Mouse (Mus musculus) cerebellum, adult (tissue): ENCODE measurements around the gene Ano8.
A peak's percentile ranks its signal among the peaks of the same experiment; 100 is the strongest.

Experiments
- ATAC-seq: cut with Nextera tagmentation; 2 replicates; pipeline ENCODE4 v1.9.2; 2017; ENCODE audit warnings: mild to moderate bottlenecking, moderate library complexity, mixed read lengths; ENCODE audit not compliant: insufficient number of reproducible peaks, low FRiP score, low TSS enrichment

Ano8 gene

DNA sequence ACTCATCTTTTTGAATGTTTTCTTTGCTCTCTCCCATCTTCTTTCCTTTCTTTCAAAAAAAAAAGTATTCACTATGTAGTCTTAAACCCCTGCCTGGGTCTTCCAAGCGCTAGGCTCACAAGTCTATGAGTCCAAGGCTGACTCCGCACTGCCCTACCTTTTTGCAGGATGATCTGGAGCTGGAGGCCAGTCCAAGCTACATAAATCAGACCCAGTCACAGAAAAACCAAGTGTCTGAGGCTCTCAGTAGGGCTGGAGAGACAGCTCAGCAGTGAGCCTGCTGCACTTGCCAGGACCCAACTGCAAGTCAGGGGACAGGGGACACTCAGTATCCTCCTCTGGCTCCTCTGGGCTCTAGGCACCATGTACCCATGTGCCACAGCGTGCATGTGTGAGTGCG, 18.6 kb upstream of the Ano8 start:
- no peak for ATAC-seq

DNA sequence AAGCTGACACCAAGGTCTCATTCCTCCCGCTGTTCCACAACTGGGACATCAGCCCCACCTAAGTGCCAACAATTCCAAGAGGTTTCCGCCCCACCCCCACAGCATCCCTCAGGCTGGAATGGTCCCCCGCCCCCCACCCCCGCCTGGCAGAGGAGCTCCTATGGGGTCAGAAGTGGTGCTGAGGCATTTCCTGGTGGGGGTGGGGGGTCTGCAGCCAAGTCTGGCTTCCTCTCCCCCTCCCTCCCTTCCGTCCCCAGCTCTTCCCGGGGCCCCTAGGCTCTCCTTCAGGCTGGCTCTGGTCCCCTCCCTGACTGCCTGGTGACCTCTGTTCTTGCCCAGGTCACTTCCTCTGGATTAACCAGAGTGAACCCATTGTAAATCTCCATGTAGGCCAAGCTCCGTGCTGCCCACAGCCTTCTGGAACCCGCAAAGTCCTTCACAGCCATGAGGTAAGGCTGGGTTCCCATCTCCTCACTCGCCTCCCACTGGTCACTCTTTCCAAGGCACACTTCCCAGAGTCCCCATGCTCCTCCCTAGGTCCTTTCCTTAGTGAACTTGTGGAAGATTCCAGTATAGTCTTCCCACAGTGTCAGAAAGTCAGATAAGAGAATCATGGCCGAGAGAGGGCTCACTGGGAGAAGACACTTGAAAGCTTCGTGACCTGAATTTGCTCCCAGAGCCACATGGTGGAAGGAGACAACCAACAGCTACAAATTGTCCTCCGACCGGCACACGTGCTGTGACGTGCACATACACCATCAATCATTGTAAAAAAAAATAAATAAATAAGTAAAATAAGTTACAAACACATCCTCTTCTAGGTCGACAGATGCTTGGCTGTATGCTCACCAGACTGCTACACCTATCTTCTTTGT, 13.3 kb upstream of the Ano8 start:
- no peak for ATAC-seq

DNA sequence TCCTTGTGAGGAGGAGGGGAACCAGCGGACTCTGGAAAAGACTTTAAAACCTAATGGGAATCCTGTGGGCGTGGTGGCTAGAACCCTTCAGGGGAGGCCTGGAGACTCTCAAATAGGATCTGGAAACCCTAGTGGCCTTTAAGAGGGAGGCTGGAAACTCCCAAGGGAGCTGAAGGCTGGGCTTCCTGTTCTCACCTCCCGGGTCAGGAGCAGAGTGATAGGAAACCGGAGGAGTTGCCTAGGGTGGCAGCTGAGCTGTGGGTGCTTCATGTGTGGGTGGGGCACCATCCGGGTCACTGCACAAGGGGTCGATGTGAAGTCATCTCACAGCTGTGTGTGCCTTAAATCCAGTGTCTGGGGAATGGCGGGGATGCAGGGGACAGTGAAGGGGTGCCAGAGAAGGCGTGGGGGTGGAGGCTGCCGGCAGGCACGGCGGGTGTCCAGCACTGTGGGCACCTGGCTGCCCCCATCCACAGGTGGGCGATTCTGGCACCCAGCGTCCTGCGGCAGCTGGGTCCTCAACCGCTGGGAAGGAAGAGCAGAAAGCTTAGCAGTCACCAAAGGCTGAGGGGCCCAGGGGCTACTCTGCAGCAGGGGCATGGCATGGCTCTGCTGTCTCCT, 12.2 kb upstream of the Ano8 start:
- ATAC-seq = no peak

DNA sequence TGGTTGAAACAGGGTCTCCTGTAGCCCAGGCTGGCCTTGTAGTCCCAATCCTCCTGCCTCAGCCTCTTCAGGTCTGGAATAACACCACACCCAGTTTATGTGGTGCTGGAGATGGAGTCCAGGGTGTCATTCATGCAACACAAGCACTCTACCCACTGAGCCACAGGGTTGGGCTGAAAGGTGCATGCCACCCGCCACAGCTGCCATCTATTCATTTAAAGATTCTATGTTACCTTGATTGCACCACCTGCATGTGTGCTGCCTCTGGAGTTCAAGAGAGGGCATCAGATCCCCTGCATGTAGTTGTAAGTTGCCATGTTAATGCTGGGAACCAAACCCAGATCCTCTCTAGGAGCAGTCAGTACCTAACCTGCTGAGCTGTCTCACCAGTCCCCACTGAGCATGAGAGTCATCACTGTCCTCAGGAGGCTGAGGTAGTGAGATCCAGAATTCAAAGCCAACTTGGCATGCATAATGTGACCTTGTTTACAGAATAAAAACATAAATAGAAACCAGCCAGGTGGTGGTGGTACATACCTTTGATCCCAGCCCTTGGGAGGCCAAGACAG, 11.4 kb upstream of the Ano8 start:
- no peak for ATAC-seq

DNA sequence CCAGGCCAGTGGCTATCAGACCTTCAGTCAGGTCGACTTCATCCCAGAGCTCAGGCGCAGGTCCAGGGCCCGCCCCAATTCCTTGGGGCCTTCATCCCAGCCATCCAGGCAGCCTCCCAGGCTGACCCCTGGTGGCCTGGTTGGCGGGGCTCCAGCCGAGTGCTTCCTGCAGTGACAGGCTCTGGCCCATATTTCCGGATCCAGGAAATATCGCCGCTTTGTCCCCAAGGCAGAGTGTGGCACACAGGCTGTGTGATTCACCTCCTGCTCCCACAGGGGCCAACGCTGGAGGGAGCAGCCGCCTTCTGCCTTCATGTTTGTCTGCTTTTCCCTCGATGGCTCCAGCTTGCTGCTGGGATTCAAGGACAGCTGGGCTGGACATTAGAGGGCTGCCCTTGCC, 10.7 kb upstream of the Ano8 start:
- ATAC-seq = peak; percentile 29; the same call in 1 of the 2 replicates

DNA sequence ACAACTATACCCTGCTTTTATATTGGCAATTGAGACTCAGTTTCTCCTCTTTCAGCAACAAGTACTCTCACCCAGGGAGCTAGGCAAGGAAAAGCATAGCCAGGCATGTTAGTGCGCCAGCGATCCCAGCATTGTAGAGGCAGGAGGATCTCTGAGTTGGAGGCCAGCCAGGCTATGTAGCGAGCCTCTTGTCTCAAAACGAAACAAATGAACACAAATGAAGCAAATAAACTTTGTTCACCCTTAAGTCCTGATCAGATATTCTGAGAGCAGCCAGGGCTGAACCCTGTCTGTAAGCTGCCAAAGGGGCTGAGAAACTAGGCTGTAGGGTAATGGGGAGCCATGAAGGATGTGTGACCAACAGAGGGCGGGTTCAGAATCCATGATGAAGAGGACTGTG, 10.0 kb upstream of the Ano8 start:
- ATAC-seq = no peak

DNA sequence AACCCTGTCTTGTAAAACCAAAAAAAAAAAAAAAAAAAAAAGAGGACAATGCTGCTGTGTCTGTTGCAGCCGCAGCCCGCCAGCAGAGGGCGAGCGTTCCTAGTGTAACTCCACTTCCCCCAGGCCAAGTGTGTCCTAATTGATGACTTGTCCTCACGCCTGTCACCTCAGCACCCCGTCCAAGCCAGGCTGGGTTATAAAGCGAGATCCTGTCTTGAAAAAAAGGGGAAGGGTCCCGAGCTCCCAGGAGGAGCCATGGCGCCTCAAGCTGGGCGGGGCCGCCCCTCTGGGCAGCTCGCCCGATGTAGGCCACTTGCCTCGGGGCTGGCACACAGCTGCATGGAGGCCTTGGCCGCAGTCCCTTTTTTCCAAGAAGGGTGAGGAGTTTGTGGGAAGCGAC, 9.3 kb upstream of the Ano8 start:
- 0 out of 2 replicates have a peak, but pooled peaks have one; percentile 54 for ATAC-seq

DNA sequence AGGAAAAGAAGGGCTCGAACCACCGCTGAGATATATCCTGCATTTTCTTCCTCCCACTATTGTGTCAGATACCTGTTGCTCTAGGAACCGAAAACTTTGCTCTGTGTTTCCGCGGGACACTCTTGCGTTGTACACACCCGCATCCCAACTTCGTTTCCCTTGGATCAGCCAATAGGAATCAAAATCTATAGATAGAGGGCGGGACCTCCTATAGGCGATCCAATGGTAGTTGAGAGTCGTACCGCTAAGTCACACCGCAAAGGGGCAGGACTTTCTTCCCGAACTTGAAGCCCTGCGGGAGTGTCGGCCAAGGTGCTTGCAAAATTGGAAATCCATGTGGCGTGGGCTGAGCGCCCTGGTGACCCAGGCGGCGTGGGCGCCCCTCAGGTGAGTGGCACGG, 2.7 kb upstream of the Ano8 start:
- peak; percentile 77 for ATAC-seq

DNA sequence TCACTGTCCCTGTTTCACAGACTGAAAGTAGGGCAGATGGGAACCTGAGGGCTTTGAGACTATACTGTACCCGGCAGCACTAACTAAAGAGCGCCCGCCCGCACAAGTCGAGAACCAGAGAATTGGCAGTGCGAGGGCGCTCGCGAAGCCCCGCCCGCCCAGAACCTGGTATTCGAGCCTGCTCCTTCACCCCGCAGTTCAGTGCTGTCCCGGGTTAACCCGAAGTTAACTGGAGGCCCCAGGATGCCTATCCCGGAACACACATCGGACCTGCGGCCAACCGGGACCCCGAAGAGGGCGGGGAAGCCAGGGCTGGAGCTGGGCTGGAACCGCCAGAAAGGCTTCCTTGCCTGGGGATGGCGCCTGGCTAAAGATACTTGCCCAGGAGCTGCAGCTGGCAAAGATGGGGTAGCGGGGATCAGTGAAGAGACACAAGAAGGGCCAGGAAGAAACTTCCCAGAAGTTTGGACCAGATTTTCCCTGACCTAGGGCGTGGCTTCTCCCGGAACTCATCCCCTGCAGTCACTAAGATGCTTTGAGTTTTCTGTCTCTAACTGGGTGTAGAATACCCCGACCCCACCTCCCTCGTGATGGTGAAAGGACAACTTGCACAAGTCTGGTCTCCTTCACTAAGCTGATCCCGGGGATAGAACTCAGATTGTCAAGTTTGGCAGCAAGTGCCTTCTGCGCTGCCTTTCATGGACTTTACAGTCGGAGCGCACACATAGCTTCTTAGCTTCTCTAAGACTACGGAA, 2.1 kb upstream of the Ano8 start, which contains the start of gene Gtpbp3:
Gene Gtpbp3 (plus strand): TSS at position 413 of the 755 bp plus-strand sequence.
- ATAC-seq = peak; percentile 8; the same call in 1 of the 2 replicates

DNA sequence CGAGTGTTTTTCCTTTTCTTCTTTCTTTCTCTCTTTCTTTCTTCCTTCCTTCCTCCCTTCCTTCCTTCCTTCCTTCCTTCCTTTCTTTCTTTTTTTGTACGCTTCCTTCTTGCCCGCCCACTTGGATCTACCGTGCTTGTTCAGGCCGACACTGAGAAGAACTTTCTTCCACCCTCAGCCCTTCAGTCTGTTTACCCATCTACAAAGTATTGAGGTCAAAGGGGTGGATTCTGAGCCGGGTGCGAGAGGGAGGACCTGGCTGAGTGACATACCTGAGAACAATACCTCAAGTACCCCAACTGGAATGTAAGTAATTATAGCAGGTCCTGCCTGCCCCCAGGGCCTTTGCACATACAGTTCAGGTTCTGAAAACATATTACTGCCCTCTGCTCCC, 370 bp upstream of the Ano8 start:
- no peak for ATAC-seq

DNA sequence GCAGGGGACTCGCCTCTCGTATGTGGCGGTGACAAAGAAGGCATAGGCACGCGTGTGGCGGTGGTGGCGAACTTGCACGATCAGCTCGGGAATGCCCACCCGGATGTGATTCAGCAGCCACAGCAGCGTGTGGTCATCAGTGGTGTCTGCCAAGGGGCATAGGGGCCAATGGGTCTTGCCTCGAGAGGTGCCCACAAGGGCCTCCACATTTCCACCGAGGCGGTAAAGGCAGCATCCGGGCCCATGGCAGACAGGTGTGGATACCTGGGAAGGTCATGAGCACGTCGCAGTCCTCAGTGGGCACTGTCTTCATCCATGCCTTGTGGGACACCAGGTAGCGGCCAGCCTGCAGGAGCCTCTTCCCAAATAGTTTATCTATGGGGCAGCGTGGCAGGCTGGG, 1.0 kb downstream of the Ano8 start:
- ATAC-seq = no peak

DNA sequence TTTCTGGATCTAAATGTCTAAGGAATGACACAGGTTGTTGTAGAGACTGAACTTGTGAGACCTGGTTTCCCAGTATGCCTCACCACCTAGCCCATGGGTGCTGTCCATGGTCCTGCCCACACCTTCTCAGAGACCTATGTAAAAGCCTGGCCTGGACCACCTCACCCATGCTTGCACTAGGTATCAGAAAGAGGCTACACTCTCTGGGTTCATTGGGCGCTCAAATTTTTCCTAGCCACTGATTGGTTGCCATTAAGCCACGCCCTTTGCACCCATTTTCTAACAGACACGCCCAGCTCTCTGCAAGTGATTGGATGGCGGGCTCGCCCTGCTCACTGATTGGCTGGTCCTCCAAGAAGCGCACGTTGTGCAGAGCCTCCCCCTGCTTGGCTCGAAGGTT, 1.8 kb downstream of the Ano8 start:
- no peak for ATAC-seq

DNA sequence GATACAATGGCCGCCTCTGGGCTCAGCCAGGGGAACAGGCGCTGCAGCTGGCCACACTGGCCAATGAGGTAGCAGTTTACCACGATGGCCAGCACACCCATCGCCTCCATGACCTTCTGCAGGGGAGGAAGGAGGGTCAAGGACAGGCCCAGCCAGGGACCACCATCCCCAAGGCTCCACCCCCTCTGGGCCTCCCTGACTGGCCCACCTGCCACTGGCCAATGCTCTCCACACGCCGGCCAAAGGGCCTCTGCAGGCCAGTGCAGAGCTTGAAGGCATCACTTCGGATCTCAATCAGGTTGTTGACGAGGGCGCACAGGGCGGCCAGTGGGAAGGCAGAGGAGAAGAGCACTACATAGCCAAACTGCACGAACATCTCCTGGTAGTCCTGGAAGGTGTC, 6.8 kb downstream of the Ano8 start:
- no peak for ATAC-seq

DNA sequence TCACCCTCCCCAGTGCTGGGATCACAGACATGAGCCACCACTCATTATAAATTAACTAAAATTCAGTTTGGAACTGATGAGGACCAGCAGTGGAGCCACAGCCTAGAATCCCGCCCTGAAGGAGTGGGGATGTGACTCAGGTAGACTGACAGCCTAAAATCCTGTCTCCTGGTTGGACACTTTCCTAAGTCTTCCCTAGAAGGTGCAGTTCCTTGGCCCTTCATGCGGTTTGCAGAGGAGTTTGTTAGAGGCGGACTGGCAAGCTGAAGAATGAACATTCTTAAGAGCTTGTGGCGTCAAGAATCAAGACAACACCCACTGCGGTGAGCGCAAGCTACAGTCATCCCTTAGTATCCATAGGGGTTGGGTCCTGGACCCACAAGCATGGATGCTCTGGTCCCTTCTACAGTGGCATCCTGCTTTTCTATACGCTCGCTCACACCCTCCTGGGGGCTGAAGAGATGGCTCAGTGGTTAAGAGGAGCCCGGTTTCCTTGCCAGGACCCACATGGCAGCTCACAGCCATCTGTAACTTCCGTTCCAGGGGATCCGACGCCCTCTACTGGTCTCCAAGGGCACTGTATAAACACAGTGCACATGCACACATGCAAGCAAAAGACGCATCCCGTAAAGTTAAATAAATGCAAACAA, 8.4 kb downstream of the Ano8 start:
- ATAC-seq = no peak

DNA sequence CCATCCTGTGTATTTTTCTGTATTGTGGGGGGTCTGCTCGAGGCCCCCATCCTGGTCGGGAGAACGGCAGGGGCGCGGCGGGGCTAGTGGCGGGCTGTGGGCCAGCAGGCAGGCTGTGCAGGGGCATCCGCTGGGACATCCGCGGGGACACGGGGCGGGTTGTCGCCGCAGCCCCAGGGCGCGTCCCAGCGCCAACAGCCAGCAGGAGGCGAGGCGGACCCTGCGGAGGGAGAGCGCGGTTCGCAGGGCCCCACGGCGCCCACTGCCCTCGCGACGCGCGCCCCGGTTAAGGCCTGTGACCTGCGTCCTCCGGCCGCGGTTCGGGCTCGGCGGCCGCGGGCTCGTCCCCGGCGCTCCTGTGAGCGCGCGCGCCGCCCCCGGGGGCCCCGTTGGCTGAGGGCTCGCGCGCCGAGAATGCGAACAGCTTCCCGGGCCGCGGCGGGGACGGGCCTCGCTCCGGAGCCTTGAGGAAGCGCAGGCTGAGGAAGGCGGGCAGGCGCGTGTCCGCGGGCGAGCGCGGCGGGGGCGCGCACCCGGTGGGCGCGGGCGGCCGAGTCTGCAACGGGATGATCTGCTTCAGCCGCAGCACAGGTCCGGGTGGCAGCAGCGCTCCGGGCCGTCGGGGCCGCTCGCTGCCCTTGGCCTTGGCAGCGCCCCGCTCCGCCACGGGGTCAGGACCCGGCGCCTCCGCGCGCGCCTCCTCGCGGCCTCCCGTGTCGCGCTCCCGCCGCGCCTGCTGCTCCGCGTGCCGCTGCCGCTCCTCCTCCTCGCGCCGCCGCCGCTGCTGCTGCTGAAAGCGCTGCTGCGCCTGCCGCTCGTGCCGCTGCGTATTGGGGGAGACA, 9.4 kb downstream of the Ano8 start:
- peak; percentile 65; the same call in 1 of the 2 replicates for ATAC-seq

DNA sequence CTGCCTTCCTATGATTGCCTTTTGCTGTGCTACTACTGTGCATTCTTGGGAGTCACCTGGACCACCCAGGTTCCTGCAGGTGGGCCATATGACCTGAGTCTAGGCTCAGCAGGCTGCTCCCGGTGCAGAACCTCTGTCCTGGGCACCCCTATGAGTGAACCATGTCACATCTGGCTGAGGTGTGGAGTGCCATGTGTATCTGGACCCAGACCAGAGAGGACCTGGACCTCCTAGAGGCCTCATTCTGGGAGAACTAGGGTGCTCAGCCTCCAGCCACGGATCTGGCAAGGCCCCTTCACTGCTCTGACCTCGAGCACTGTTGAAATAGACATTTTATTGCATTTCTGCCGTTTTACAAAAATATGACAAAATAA, 10.1 kb downstream of the Ano8 start:
- ATAC-seq = no peak

DNA sequence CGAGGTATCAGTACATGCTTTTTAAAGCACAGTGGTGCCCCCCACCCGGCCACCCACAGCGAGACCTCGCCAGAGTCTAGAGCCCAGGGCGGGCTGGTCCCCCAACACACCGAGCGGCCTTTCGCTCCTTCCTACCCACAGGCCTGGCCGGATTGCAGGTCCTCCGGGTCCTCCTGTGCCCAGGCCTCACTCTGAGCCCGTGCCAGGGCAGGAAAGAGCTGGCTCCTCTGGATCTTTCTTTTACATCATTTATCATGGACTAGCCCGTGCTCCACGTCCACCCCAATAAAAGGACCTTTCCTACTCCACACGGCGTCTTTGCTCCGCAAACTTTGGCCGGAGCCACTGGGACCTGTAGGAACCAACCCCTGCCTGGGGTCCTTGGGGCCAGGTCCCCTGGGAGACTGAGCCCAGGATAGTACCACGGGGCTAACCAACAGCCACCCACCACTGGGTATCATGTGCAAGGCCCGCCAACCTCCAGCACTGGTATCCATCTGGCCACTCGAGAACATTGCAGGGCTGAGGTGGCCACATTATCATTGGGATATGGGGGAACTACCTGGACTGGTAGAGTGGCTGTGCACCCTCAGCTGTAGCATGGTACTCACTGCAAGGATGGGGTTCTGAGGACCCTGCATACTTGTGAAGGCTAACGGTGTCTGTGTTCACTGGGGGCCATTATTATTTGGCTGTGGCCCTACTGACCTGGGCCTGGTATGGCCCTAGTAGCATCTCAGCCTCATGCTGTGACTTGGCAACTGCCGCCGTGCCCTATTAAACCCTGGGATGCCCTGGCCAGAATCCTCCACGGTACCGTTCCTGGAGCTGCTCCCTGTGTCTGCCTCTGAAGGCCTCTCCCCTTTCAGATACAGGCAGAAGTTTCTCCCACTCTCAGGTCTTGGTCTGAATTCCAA, 10.7 kb downstream of the Ano8 start:
- no peak for ATAC-seq

DNA sequence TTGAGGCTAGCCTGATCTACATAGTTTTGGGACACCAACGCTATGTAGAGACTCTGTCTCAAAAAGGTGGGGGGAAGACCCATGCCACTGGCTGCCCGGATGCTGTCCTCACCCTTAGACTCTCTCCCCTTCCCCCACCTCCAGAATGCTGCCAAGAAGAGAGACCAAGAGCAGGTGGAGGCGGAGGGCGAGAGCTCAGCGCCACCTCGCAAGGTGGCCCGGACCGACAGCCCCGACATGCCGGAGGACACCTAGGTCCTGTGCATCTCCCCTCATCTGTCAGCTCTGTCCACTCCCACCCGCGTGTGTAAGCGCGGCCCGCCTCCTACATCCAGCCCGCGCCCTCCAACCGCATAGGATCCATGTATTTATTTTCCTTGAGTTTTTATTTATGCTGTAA, 11.4 kb downstream of the Ano8 start:
- no peak for ATAC-seq
